Mouse (Mus musculus): ENCODE measurements around the gene Mgarp. TPM values are rescaled to one million over a fixed set of nuclear protein-coding genes. Genes with fewer than 3 reads are reported as not detected.
"Not testable (repeated sequence)": the region's sequence is repeated elsewhere in the genome, so short reads cannot be mapped to it uniquely, and the experiment has no call there.

The Mgarp gene
- polyA plus RNA-seq, 1 experiment = 0.06 TPM

- no peak for DNase-seq (ENCODE audit: extremely low spot score in 1 of 2, low spot score in 1 of 2)
Measured at GRCm38 (mm10) chr3:51371826-51372225, 24.7 kb downstream of the Mgarp start.

GRCm38 (mm10) chr3:51368011-51368410 is 28.5 kb downstream of the Mgarp start:
- DNase-seq (ENCODE audit: extremely low spot score in 1 of 2, low spot score in 1 of 2) = no peak

- no peak for DNase-seq (ENCODE audit: extremely low spot score in 1 of 2, low spot score in 1 of 2)
Measured at GRCm38 (mm10) chr3:51366926-51367325, 29.6 kb downstream of the Mgarp start.

DNA sequence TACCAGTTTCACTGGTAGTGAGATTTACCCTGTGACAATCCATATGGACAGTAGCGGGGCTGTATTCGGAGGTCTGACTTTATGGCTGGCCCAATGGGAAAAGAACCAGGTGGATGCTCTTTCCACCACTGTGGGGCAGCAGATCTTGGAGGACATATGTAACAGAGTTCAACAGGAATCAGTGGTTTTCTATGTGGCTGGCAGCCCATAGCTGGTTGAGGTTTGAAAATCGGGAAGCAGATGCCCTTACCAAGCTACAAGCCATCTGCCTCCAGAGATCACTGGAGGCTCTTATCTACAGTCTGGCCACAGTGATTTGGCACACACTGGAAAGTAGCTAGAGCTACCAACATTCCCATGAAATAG is 31.0 kb downstream of the Mgarp start:
- DNase-seq (ENCODE audit: extremely low spot score in 1 of 2, low spot score in 1 of 2) = no peak

DNA sequence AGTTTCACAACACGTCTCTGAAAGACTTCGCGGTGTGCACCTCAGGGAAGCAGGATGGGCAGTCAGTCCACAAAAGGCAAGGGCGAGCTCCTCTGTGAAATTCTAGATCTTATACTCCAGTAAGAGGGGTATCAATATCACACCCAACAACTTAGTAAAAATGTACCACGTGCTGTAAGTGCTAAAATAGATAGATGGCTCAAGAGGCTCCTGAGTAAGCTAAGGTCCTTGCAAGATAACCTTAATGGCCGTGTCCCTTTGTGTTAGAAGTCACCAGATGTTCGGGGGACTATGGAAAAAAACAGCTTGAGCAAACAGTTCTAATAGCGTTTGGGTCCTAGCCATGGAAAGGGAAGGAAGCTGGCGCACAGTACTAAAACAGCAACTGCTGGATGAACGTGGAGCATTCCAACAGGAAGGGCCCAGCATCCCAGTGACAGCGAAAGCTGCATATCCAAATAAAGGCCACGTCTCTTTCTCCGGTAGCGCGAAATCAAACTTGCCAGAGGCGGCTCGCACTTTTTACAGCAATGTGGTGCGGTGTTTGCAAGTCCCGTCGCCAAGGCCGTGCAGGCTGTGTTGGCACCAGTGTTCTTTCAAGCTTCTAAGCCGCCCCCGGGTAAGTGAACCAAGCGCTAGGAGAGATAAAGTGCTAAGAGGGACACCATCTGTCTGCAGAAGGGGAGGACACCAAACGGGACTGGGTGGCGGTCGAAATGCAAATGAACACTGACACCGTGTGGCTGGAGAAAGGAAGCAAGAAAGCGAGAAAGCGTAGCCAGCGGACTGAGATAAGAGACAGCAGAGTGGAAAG is 31.6 kb downstream of the Mgarp start:
- DNase-seq (ENCODE audit: extremely low spot score in 1 of 2, low spot score in 1 of 2) = peak; percentile 84 to 91

GRCm38 (mm10) chr3:51361066-51361465 is 35.5 kb downstream of the Mgarp start:
- no peak for DNase-seq (ENCODE audit: extremely low spot score in 1 of 2, low spot score in 1 of 2)

DNA sequence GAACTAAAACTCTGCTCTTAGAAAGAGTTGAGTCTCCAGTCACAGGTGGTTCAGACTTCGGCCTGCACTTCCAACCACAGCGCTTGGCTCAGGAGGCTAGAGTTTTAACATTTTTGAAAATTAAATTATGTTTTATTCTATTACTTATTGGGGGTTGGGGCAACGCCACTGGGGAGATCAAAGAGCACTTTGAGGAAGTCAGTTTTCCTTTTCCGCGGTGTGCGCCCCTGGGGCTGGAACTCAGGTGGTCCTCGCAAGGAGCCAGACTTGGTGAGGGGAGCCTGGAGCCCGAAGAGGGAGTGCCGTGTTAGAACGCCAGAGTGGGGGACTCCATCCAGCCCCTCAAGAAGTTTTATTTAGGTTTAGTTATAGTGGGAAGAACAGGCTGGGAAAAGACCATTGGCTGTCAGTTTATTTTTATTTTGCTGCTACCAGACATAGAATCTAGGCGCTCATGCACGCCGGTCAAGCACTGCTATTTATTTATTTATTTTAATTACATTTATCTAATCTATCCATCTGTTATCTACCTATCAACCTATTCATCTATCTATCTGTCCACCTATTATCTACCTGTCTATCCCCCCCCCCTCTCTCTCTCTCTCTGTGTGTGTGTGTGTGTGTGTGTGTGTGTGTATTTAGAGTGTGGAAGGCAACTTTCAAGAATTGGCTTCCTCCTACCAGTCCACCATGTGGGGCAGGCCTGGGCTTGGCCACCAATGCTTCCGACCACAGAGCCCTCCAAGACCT is 36.8 kb downstream of the Mgarp start:
- DNase-seq (ENCODE audit: extremely low spot score in 1 of 2, low spot score in 1 of 2) = no peak

GRCm38 (mm10) chr3:51358660-51359557 is 37.6 kb downstream of the Mgarp start:
- peak in 1 of 2 experiments; percentile 78 for DNase-seq (ENCODE audit: extremely low spot score in 1 of 2, low spot score in 1 of 2)

GRCm38 (mm10) chr3:51358181-51358580 is 38.4 kb downstream of the Mgarp start:
- peak in 1 of 2 experiments; percentile 83 for DNase-seq (ENCODE audit: extremely low spot score in 1 of 2, low spot score in 1 of 2)

DNA sequence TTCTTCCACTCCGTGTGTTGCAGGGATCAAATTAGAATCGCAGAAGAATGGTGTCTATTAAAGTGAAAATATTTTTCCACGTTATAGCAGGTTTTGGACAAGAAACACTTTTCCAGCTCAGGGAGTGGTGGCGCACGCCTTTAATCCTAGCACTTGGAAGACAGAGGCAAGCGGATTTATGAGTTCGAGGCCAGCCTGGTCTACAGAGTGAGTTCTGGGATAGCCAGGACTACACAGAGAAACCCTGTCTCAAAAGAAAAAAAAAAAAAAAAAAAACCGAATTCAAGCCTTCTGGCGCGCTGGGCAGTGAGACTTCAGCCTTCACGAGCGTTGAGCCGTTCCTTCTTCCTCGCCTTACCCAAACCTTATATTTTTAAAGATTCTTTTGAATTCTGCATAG is 38.9 kb downstream of the Mgarp start:
- no peak for DNase-seq (ENCODE audit: extremely low spot score in 1 of 2, low spot score in 1 of 2)

DNA sequence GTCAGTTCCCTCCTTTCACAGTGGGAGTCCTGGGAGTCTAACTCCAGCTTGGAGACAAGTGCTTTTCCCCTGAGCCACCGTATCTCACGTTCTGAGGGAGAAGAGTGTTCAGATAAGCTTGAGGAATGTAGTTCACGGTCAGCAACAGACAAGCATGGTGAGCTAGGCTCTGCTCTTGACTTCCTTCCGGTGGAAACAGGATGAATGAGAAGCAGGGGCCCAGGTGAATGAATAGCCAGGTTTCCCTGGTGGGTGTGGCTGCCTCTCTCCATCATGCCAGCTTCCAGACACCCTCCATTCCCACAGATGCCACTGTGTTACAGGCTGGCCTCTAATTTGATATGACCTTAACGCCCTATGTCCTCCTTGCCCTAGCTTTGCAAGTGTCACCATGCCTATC is 39.5 kb downstream of the Mgarp start:
- DNase-seq (ENCODE audit: extremely low spot score in 1 of 2, low spot score in 1 of 2) = no peak

DNA sequence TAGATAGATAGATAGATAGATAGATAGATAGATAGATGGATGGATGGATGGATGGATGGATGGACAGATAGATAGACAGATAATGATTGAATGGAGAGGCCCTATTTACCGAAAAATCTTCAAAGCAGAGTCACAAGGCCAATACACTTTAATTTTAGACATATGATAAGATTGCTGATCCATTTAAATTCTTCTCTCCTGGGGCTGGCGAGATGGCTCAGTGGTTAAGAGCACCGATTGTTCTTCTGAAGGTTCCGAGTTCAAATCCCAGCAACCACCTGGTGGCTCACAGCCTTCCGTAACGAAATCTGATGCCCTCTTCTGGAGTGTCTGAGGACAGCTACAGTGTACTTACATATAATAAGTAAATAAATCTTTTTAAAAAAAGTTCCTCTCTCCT is 41.6 kb downstream of the Mgarp start:
- DNase-seq (ENCODE audit: extremely low spot score in 1 of 2, low spot score in 1 of 2) = not testable (repeated sequence)

- DNase-seq (ENCODE audit: extremely low spot score in 1 of 2, low spot score in 1 of 2) = no peak
Measured at GRCm38 (mm10) chr3:51354034-51354427, 42.5 kb downstream of the Mgarp start.

GRCm38 (mm10) chr3:51353325-51354033 is 43.1 kb downstream of the Mgarp start:
- DNase-seq (ENCODE audit: extremely low spot score in 1 of 2, low spot score in 1 of 2) = peak in 1 of 2 experiments; percentile 63

GRCm38 (mm10) chr3:51350806-51351205 is 45.7 kb downstream of the Mgarp start:
- DNase-seq (ENCODE audit: extremely low spot score in 1 of 2, low spot score in 1 of 2) = no peak

GRCm38 (mm10) chr3:51348646-51349238 is 47.8 kb downstream of the Mgarp start:
- no peak for DNase-seq (ENCODE audit: extremely low spot score in 1 of 2, low spot score in 1 of 2)

- not testable (repeated sequence) for DNase-seq (ENCODE audit: extremely low spot score in 1 of 2, low spot score in 1 of 2)
Measured at GRCm38 (mm10) chr3:51345017-51345416, 51.5 kb downstream of the Mgarp start.

DNA sequence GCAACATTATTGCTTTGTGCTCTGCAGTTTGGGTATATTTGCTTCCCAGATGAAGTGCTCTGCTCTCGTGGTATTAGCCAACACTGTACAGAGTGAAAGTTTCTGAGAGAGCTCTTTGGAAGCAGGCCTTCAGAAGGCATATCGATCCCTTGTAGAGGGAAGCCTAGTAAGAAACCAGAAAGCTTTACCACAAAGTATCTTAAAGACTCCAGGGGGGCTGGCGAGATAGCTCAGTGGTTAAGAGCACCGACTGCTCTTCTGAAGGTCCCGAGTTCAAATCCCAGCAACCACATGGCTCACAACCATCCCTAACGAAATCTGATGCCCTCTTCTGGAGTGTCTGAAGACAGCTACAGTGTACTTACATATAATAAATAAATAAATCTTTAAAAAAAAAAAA is 52.4 kb downstream of the Mgarp start:
- DNase-seq (ENCODE audit: extremely low spot score in 1 of 2, low spot score in 1 of 2) = not testable (repeated sequence)

DNA sequence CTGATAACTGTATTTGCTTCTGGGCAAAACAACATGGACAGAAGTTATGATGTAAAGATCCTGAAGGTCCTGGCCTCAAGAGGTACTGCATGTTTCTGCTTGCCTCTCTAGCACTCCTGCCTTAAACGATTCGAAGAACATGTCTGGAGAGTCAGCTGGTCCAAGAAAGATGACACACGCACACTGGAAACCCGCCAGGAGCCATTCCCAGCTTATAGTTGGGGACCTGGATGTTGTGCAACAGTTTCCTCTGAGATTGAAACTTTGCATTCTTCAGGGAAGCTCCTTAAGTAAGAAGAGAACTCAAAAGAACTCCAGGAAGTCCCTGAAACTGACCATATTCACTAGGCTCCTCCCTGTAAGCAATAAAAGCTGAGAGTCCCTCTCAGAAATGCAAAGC is 53.3 kb downstream of the Mgarp start:
- no peak for DNase-seq (ENCODE audit: extremely low spot score in 1 of 2, low spot score in 1 of 2)

GRCm38 (mm10) chr3:51342152-51342551 is 54.4 kb downstream of the Mgarp start:
- no peak for DNase-seq (ENCODE audit: extremely low spot score in 1 of 2, low spot score in 1 of 2)

Measured in frontal cortex, adult 2 months (tissue).